Mouse (Mus musculus) lung, postnatal 14 days (tissue): ENCODE results near the gene Dach1.

Experiments used
- DNase-seq: peaks from one replicate; pipeline ENCODE4 v3.0.0; 2021

Dach1 gene

GRCm38 (mm10) chr14:97814555-97815175 is 354.9 kb downstream of the Dach1 start:
- no peak for DNase-seq

DNA sequence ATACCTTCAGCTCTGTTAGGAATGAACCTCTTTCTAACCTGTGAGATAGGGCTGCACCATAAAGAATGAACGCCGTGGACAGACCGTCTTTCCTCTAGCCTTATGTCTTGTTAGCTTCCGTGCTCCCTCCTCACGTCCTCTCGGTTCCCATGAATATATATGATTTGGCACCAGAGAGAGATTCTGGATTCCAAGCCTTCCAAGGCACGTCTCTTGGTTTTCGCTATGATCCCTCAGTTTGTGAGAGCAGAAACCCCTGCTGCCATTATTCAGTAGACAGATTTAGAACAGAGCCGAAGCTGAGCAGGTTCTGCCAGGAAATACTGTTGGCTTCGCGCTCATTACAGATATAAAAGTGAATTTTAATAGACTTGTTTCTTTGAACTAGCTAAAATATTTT is 356.0 kb downstream of the Dach1 start:
- DNase-seq = no peak

GRCm38 (mm10) chr14:97795385-97795952 is 374.1 kb downstream of the Dach1 start:
- DNase-seq = no peak

GRCm38 (mm10) chr14:97774135-97774767 is 395.3 kb downstream of the Dach1 start:
- DNase-seq = no peak

DNA sequence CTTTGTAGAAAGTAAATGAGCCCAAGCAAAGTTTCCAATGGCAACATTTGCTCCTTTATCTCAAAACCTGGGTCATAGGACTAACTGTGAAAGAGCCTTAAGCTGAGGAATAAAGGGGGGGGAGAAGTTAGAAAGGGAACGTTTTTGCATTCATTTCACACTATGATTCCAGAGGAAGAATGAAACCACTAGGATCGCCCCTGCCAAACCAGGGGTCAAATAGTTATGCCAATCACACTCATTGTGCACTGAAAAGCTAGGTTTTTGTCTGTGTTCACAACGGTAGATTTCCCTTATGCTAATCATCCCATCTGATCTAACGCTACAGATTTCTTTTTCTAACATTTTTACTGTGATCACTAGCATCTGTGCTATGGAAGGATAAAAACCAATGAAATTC is 415.2 kb downstream of the Dach1 start:
- DNase-seq = no peak

DNA sequence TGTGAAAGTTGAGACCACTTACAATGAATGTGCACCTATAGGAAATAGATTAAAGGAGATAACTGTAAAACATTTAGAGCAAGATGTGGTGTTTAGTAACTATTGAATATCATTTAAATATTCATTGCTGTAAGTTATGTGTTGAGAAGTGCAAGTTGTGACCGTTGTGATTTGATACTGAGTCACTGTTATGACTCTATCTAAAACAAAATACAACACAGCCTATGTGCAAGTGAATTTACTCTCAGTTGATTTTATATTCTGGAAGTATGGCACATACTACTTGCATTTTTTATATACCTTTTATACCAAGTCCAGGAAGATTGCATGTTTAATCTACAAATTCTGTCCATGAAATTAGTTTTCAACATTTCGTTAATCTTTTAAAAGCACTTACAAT is 415.6 kb downstream of the Dach1 start:
- no peak for DNase-seq

DNA sequence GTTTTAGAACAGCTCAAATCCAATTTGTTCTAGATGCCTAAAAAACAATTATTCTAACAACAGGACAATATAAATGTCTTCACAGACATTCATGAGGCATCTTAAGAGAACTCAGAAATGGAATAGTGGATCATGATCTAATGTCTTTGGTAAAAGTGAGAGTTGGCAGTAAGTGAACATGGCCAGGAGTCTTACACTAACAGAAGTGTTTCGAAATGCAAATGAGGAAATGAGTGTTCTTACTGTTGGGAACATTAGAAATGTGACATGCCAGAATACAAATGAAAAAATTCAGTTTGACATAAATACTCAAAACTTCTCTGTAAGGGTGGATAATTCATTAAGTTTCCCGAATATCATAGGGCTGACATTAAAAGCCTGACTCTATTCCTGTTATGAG is 426.3 kb downstream of the Dach1 start:
- DNase-seq = no peak

- DNase-seq = no peak
Measured at GRCm38 (mm10) chr14:97742785-97743184, 426.8 kb downstream of the Dach1 start.
